Mouse (Mus musculus) embryonic facial prominence, embryonic 14.5 days (tissue): Measurements from ENCODE around the gene Lrrtm4. TPM values are rescaled to one million over a fixed set of nuclear protein-coding genes. Genes with fewer than 3 reads are reported as not detected.

Source experiments
- ATAC-seq: fragments of 200-750 bp; cut with Nextera tagmentation; 2 replicates; pipeline ENCODE4 v1.8.0; 2017; ENCODE audit warnings: low read depth, moderate number of reproducible peaks, moderate TSS enrichment
- DNase-seq: peaks from one replicate; pipeline ENCODE4 v3.0.0-alpha.2; 2015; ENCODE audit warnings: low spot score
- H3K27ac ChIP-seq: fragments of 300-500 bp; sonication (generic); replicated peaks from 2 replicates; pipeline ENCODE4 v1.5.1; 2014; ENCODE audit warnings: low read depth, mild to moderate bottlenecking, low read length, moderate library complexity
- H3K27me3 ChIP-seq: fragments of 300-500 bp; sonication (generic); replicated peaks from 2 replicates; pipeline ENCODE4 v1.6.1; 2014; ENCODE audit warnings: low read length; ENCODE audit not compliant: control insufficient read depth, insufficient read depth
- H3K36me3 ChIP-seq: fragments of 300-500 bp; sonication (generic); 2 replicates; pipeline ENCODE4 v1.6.1; 2014; ENCODE audit warnings: low read length, mixed read lengths; ENCODE audit not compliant: control insufficient read depth, insufficient read depth
- H3K4me1 ChIP-seq: fragments of 300-500 bp; sonication (generic); 2 replicates; pipeline ENCODE4 v1.6.1; 2014; ENCODE audit warnings: antibody characterized with exemption, low read length; ENCODE audit not compliant: control insufficient read depth, insufficient read depth
- H3K4me2 ChIP-seq: fragments of 300-500 bp; sonication (generic); 2 replicates; pipeline ENCODE4 v1.6.1; 2014; ENCODE audit warnings: low read depth, mild to moderate bottlenecking, low read length, moderate library complexity, mixed read lengths
- H3K4me3 ChIP-seq: fragments of 300-500 bp; sonication (generic); 2 replicates; pipeline ENCODE4 v1.5.1; 2014; ENCODE audit warnings: low read depth, mild to moderate bottlenecking, low read length
- H3K9ac ChIP-seq: fragments of 300-500 bp; sonication (generic); 2 replicates; pipeline ENCODE4 v1.6.1; 2014; ENCODE audit warnings: low read depth, mild to moderate bottlenecking, low read length, moderate library complexity, mixed read lengths
- H3K9me3 ChIP-seq: fragments of 300-500 bp; sonication (generic); 2 replicates; pipeline ENCODE4 v1.6.1; 2016; ENCODE audit warnings: low read length; ENCODE audit not compliant: control insufficient read depth
- WGBS: fragments of 180-500 bp; shearing (Covaris S2); extraction: QIAGEN DNeasy Blood & Tissue Kit; methylation state at CpG from one replicate; pipeline ENCODE4 v1.1.7; 2014; 5-methylcytosine and 5-hydroxymethylcytosine counted together
- polyA plus RNA-seq: library from polyadenylated mRNA; unstranded; fragments of >200 nt; fragmentation: Nextera tagmentation; extraction: Ambion mirVana; gene quantifications from 2 replicates; pipeline ENCODE4 v1.2.1, GENCODE M21; 2014

The Lrrtm4 gene
- polyA plus RNA-seq, 1 experiment from 2014 or later, result 4.1 TPM

- no peaks in the 10 kb centered on the region for H3K36me3 ChIP-seq
- DNase-seq (no peak), ATAC-seq (no peak)
Observed at GRCm38 (mm10) chr6:80357092-80357491, 338.4 kb downstream of the Lrrtm4 start.

GRCm38 (mm10) chr6:80363593-80363992 is 344.9 kb downstream of the Lrrtm4 start:
- no peaks in the 10 kb centered on the region for H3K36me3 ChIP-seq
- H3K9ac ChIP-seq, result no peak overlapping the region
- H3K4me3 ChIP-seq, result no peak overlapping the region
- no peak overlapping the region for H3K27ac ChIP-seq
- no peaks in the 10 kb centered on the region for H3K27me3 ChIP-seq
- ATAC-seq, result no peak
- H3K4me1 ChIP-seq, result no peaks in the 10 kb centered on the region
- H3K9me3 ChIP-seq, result no peaks in the 10 kb centered on the region
- DNase-seq, result no peak
- no peak overlapping the region for H3K4me2 ChIP-seq

More at GRCm38 (mm10) chr6:80357092-80357491, 338.4 kb downstream of the Lrrtm4 start:
- Histone ChIP-seq H3K4me2 (no peak overlapping the region), H3K27me3 (no peaks in the 10 kb centered on the region), H3K4me3 (no peak overlapping the region), H3K9ac (no peak overlapping the region), H3K9me3 (no peaks in the 10 kb centered on the region), H3K4me1 (no peaks in the 10 kb centered on the region), H3K27ac (no peak overlapping the region)
- 82% methylated on average over 1 of the region's 1 CpGs for whole genome bisulfite sequencing

- no peak overlapping the region for H3K27ac ChIP-seq
- no peaks in the 10 kb centered on the region for H3K4me1 ChIP-seq
- no peak for DNase-seq
- H3K27me3 ChIP-seq, result no peaks in the 10 kb centered on the region
- 81% methylated on average over 4 of the region's 4 CpGs for WGBS
- no peak for ATAC-seq
- H3K36me3 ChIP-seq, result no peaks in the 10 kb centered on the region
- H3K4me3 ChIP-seq, result no peak overlapping the region
- no peaks in the 10 kb centered on the region for H3K9me3 ChIP-seq
- H3K9ac ChIP-seq, result no peak overlapping the region
- H3K4me2 ChIP-seq, result no peak overlapping the region
Observed at GRCm38 (mm10) chr6:80366532-80366931, 347.9 kb downstream of the Lrrtm4 start.

- DNase-seq (no peak), ATAC-seq (no peak)
- Histone ChIP-seq H3K4me1 (no peaks in the 10 kb centered on the region), H3K9ac (no peak overlapping the region), H3K9me3 (no peaks in the 10 kb centered on the region), H3K36me3 (no peaks in the 10 kb centered on the region), H3K4me3 (no peak overlapping the region), H3K27me3 (no peaks in the 10 kb centered on the region), H3K27ac (no peak overlapping the region), H3K4me2 (no peak overlapping the region)
- 59% methylated on average over 4 of the region's 4 CpGs for WGBS
Observed at GRCm38 (mm10) chr6:80389571-80389970, 370.9 kb downstream of the Lrrtm4 start.

- Histone ChIP-seq H3K27ac (no peak overlapping the region), H3K36me3 (no peaks in the 10 kb centered on the region), H3K4me2 (no peak overlapping the region), H3K27me3 (no peaks in the 10 kb centered on the region), H3K4me1 (no peaks in the 10 kb centered on the region), H3K9me3 (no peaks in the 10 kb centered on the region), H3K9ac (no peak overlapping the region), H3K4me3 (no peak overlapping the region)
- no peak for DNase-seq
- no peak for ATAC-seq
- WGBS, result 79% methylated on average over 1 of the region's 1 CpGs
Observed at GRCm38 (mm10) chr6:80406757-80407156, 388.1 kb downstream of the Lrrtm4 start.

- Histone ChIP-seq H3K27me3 (no peaks in the 10 kb centered on the region), H3K4me1 (no peaks in the 10 kb centered on the region), H3K9ac (no peak overlapping the region), H3K4me3 (no peak overlapping the region), H3K27ac (no peak overlapping the region), H3K9me3 (no peaks in the 10 kb centered on the region), H3K4me2 (no peak overlapping the region), H3K36me3 (no peaks in the 10 kb centered on the region)
- no peak for ATAC-seq
- no peak for DNase-seq
Observed at GRCm38 (mm10) chr6:80440135-80440534, 421.5 kb downstream of the Lrrtm4 start.

GRCm38 (mm10) chr6:80470546-80470945 is 451.9 kb downstream of the Lrrtm4 start:
- WGBS, result 60% methylated on average over 4 of the region's 4 CpGs
- ATAC-seq, result no peak
- no peaks in the 10 kb centered on the region for H3K36me3 ChIP-seq
- H3K9me3 ChIP-seq, result no peaks in the 10 kb centered on the region
- no peak overlapping the region for H3K4me2 ChIP-seq
- H3K4me3 ChIP-seq, result no peak overlapping the region
- no peak overlapping the region for H3K27ac ChIP-seq
- H3K9ac ChIP-seq, result no peak overlapping the region
- no peak for DNase-seq
- H3K4me1 ChIP-seq, result no peaks in the 10 kb centered on the region
- no peaks in the 10 kb centered on the region for H3K27me3 ChIP-seq

- no peak for ATAC-seq
- no peak overlapping the region for H3K9ac ChIP-seq
- WGBS, result 71% methylated on average over 3 of the region's 3 CpGs
- H3K36me3 ChIP-seq, result no peaks in the 10 kb centered on the region
- no peaks in the 10 kb centered on the region for H3K9me3 ChIP-seq
- peak; percentile 14 for DNase-seq
- no peaks in the 10 kb centered on the region for H3K4me1 ChIP-seq
- no peaks in the 10 kb centered on the region for H3K27me3 ChIP-seq
- no peak overlapping the region for H3K27ac ChIP-seq
- H3K4me3 ChIP-seq, result no peak overlapping the region
- H3K4me2 ChIP-seq, result no peak overlapping the region
Observed at GRCm38 (mm10) chr6:80476153-80476552, 457.5 kb downstream of the Lrrtm4 start.

- H3K4me3 ChIP-seq, result no peak overlapping the region
- H3K4me2 ChIP-seq, result no peak overlapping the region
- ATAC-seq, result no peak
- H3K9me3 ChIP-seq, result no peaks in the 10 kb centered on the region
- H3K9ac ChIP-seq, result no peak overlapping the region
- 14% methylated on average over 1 of the region's 1 CpGs for WGBS
- H3K27me3 ChIP-seq, result no peaks in the 10 kb centered on the region
- DNase-seq, result no peak
- H3K36me3 ChIP-seq, result no peaks in the 10 kb centered on the region
- H3K4me1 ChIP-seq, result no peaks in the 10 kb centered on the region
- no peak overlapping the region for H3K27ac ChIP-seq
Observed at GRCm38 (mm10) chr6:80545017-80545416, 526.3 kb downstream of the Lrrtm4 start.
